Comparison of ENCODE assay signal across 1 mouse cellular context in the genomic region with DNA sequence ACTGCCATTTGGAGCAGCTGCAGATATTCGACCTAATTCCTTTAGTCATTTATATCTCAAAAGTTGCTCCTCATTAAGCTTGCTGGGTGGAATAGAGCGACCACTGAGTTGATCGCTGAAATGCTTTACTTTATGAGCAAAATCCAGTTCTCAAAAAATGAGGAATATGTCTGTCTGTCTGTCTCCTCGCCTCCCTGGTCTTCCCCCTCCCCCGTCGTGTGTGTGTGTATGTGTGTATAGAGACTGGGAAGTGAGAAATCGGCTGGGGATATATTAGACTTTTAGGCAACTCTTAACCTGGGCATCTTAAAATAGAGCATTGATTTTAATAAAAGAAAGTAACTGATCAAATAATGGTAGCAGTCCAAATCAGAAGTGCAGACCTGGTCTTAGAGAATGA.
TF ChIP-seq lines count a peak whose summit lies in the region.

No protein-coding gene starts in this region.

TF ChIP-seq in CH12.LX, 34 proteins besides CTCF, POLR2A, EP300 and RAD21 (continued from another document):
- TF ChIP-seq E2F4 (IDR thresholded peaks at IDR 0.05; ENCODE audit: insufficient replicate concordance, low read depth, low read length) (no peak), CHD2 (IDR thresholded peaks at IDR 0.05; ENCODE audit: low read length) (no peak), ETS1 (conservative IDR thresholded peaks at IDR 0.05; ENCODE audit: low read depth, low read length) (no peak), SMC3 (IDR thresholded peaks at IDR 0.05; ENCODE audit: low read depth, low read length) (no peak), ZC3H11A (IDR thresholded peaks at IDR 0.05; ENCODE audit: low read depth, low read length) (no peak)
